Mouse (Mus musculus) embryonic fibroblast, embryonic 13.5 days (primary cell): Measurements from ENCODE around the gene Platr17. TPM values are rescaled to one million over a fixed set of nuclear protein-coding genes. Genes with fewer than 3 reads are reported as not detected.

Experiments
- H3K27ac ChIP-seq: 2 replicates; pipeline ENCODE4 v1.5.1; 2012; ENCODE audit warnings: low read length, control low read depth, inconsistent platforms; ENCODE audit not compliant: insufficient read depth
- H3K4me1 ChIP-seq: 2 replicates; pipeline ENCODE4 v1.6.1; 2011; ENCODE audit warnings: low read length; ENCODE audit not compliant: control insufficient read depth, insufficient read depth
- H3K4me3 ChIP-seq: 2 replicates; pipeline ENCODE4 v1.5.1; 2011; ENCODE audit warnings: mild to moderate bottlenecking, control low read depth, low read length; ENCODE audit not compliant: insufficient read depth
- CTCF ChIP-seq: IDR thresholded peaks from 2 replicates; pipeline ENCODE4 v1.5.1; 2011; ENCODE audit warnings: mild to moderate bottlenecking, control low read depth, low read length, moderate library complexity, borderline replicate concordance; ENCODE audit not compliant: insufficient read depth
- POLR2A ChIP-seq: IDR thresholded peaks from 2 replicates; pipeline ENCODE4 v1.6.1; 2011; ENCODE audit warnings: low read depth, mild to moderate bottlenecking, control low read depth, low read length, moderate library complexity
- polyA plus RNA-seq: library from polyadenylated mRNA; stranded (reverse); fragments of >200 nt; gene quantifications from 2 replicates; pipeline ENCODE4 v1.2.4, GENCODE M21; 2011; ENCODE audit warnings: low read depth; ENCODE audit not compliant: missing spikeins, insufficient read length

The Platr17 gene
- polyA plus RNA-seq, 1 experiment, result not detected

- no peak overlapping the region for H3K27ac ChIP-seq
- TF ChIP-seq POLR2A (no peak), CTCF (no peak)
- no peak overlapping the region for H3K4me3 ChIP-seq
- peaks cover 3% of the 10 kb centered on the region; the same call in 1 of the 2 replicates for H3K4me1 ChIP-seq
These were observed 9.0 kb downstream of the Platr17 start for GRCm38 (mm10) chr17:33913905-33914304.

- Histone ChIP-seq H3K4me1 (peaks cover 3% of the 10 kb centered on the region; the same call in 1 of the 2 replicates), H3K4me3 (no peak overlapping the region), H3K27ac (no peak overlapping the region)
- TF ChIP-seq CTCF, result no peak
- no peak for TF ChIP-seq POLR2A
These were observed 10.0 kb downstream of the Platr17 start for GRCm38 (mm10) chr17:33914969-33915391.

- TF ChIP-seq POLR2A (0 out of 2 replicates have a peak, but pooled peaks have one; percentile 6), CTCF (no peak)
- H3K4me3 ChIP-seq, result peak within 1 kb of the TSS; percentile 69
- 0 out of 2 replicates have a peak within 1 kb of the TSS, but pooled peaks have one; percentile 21 for H3K27ac ChIP-seq
- H3K4me1 ChIP-seq, result peaks cover 3% of the 10 kb centered on the region; the same call in 1 of the 2 replicates
These were observed 10.8 kb downstream of the Platr17 start, which contains the start of the genes Tapbp and Zbtb22 for GRCm38 (mm10) chr17:33915671-33916250. Gene Tapbp (plus strand): TSS chr17:33915899. Gene Zbtb22 (plus strand): TSS chr17:33915904.

GRCm38 (mm10) chr17:33916294-33916693, 11.4 kb downstream of the Platr17 start:
- Histone ChIP-seq H3K27ac (no peak overlapping the region), H3K4me1 (peaks cover 3% of the 10 kb centered on the region; the same call in 1 of the 2 replicates), H3K4me3 (peak overlapping the region; percentile 69)
- no peak for TF ChIP-seq CTCF
- peak; percentile 10; the same call in 1 of the 2 replicates for TF ChIP-seq POLR2A

- Histone ChIP-seq H3K4me1 (peaks cover 3% of the 10 kb centered on the region; the same call in 1 of the 2 replicates), H3K27ac (no peak overlapping the region), H3K4me3 (peak overlapping the region; percentile 69)
- TF ChIP-seq CTCF, result no peak
- no peak for TF ChIP-seq POLR2A
These were observed 12.1 kb downstream of the Platr17 start for GRCm38 (mm10) chr17:33916847-33917655.

GRCm38 (mm10) chr17:33917656-33918292, 12.8 kb downstream of the Platr17 start:
- H3K4me1 ChIP-seq, result peaks cover 3% of the 10 kb centered on the region; the same call in 1 of the 2 replicates
- TF ChIP-seq CTCF, result no peak
- TF ChIP-seq POLR2A, result no peak

GRCm38 (mm10) chr17:33918293-33919203, 13.6 kb downstream of the Platr17 start:
- 0 out of 2 replicates have a peak, but pooled peaks have one; percentile 10 for TF ChIP-seq POLR2A
- TF ChIP-seq CTCF, result no peak
- peaks cover 3% of the 10 kb centered on the region; the same call in 1 of the 2 replicates for H3K4me1 ChIP-seq
- peak overlapping the region; percentile 24; the same call in 1 of the 2 replicates for H3K27ac ChIP-seq
- H3K4me3 ChIP-seq, result peak overlapping the region; percentile 61

More at GRCm38 (mm10) chr17:33917656-33918292, 12.8 kb downstream of the Platr17 start:
- no peak overlapping the region for H3K27ac ChIP-seq
- no peak overlapping the region for H3K4me3 ChIP-seq

GRCm38 (mm10) chr17:33919351-33920281, 14.7 kb downstream of the Platr17 start:
- H3K4me1 ChIP-seq, result peaks cover 3% of the 10 kb centered on the region; the same call in 1 of the 2 replicates
- peak; percentile 60 for TF ChIP-seq POLR2A
- TF ChIP-seq CTCF, result peak; percentile 20; the same call in 1 of the 2 replicates

More at GRCm38 (mm10) chr17:33919351-33920281, 14.7 kb downstream of the Platr17 start:
- peak overlapping the region; percentile 61 for H3K4me3 ChIP-seq
- peak overlapping the region; percentile 24 for H3K27ac ChIP-seq
